Comparison of ENCODE assay signal across 36 mouse cellular contexts in genomic region chr1:134225375-134225774, GRCm38 (mm10). TPM values are rescaled to one million over a fixed set of nuclear protein-coding genes. Genes with fewer than 3 reads are reported as not detected.
"Had no signal": no experiment of that assay in that cellular context is flagged by ENCODE, and none has a peak within 500 bp of the region (broad histone marks: within the 10 kb centered on the region; RNA-seq: fewer than 3 reads in every experiment).

No protein-coding gene starts in this region.

- H3K27ac ChIP-seq: left cerebral cortex, adult 2 months; limb, embryonic 10.5 days; limb, embryonic 12.5 days; limb, embryonic 13.5 days; limb, embryonic 15.5 days; liver, embryonic 12.5 days; liver, embryonic 13.5 days; liver, embryonic 14.5 days; liver, embryonic 15.5 days; lung, embryonic 15.5 days; macrophage; midbrain, embryonic 10.5 days; midbrain, embryonic 12.5 days; midbrain, embryonic 13.5 days; midbrain, embryonic 15.5 days had no signal

- H3K36me3 ChIP-seq: limb, embryonic 10.5 days; limb, embryonic 12.5 days; limb, embryonic 13.5 days; limb, embryonic 15.5 days; liver, embryonic 12.5 days; liver, embryonic 13.5 days; liver, embryonic 15.5 days; lung, embryonic 15.5 days; midbrain, embryonic 10.5 days; midbrain, embryonic 12.5 days; midbrain, embryonic 13.5 days; midbrain, embryonic 15.5 days had no signal

- H3K4me1 ChIP-seq: limb, embryonic 10.5 days; limb, embryonic 15.5 days; midbrain, embryonic 12.5 days; midbrain, embryonic 13.5 days; midbrain, embryonic 15.5 days had no signal

- H3K27me3 ChIP-seq: limb, embryonic 13.5 days; limb, embryonic 15.5 days; lung, embryonic 15.5 days; midbrain, embryonic 12.5 days; midbrain, embryonic 13.5 days; midbrain, embryonic 15.5 days had no signal

- H3K9me3 ChIP-seq: limb, embryonic 10.5 days; limb, embryonic 12.5 days; limb, embryonic 13.5 days; limb, embryonic 15.5 days; liver, embryonic 12.5 days; liver, embryonic 13.5 days; liver, embryonic 15.5 days; lung, embryonic 15.5 days; megakaryocyte, embryonic 14.5 days; midbrain, embryonic 10.5 days; midbrain, embryonic 12.5 days; midbrain, embryonic 13.5 days; midbrain, embryonic 15.5 days had no signal

- DNase-seq: left cerebral cortex, postnatal 4 days; liver; liver, embryonic 13.5 days; liver, postnatal 0 days; lung, adult 18-20 months; lung, adult 2 months; lung, embryonic 14.5 days; lung, postnatal 10 days; lung, postnatal 14 days; lung, postnatal 36 days; lung, postnatal 4 days; midbrain, embryonic 14.5 days had no signal

- H3K4me3 ChIP-seq: left cerebral cortex, adult 2 months; limb, embryonic 10.5 days; limb, embryonic 12.5 days; limb, embryonic 13.5 days; limb, embryonic 15.5 days; liver, embryonic 12.5 days; liver, embryonic 13.5 days; liver, embryonic 15.5 days; lung, embryonic 15.5 days; megakaryocyte, embryonic 14.5 days; midbrain, embryonic 10.5 days; midbrain, embryonic 12.5 days; midbrain, embryonic 13.5 days; midbrain, embryonic 15.5 days; myocyte had no signal

- H3K9ac ChIP-seq: limb, embryonic 12.5 days; limb, embryonic 13.5 days; limb, embryonic 15.5 days; liver, embryonic 12.5 days; liver, embryonic 13.5 days; liver, embryonic 14.5 days; liver, embryonic 15.5 days; liver, postnatal 0 days; lung, embryonic 14.5 days; lung, embryonic 15.5 days; midbrain, embryonic 12.5 days; midbrain, embryonic 13.5 days; midbrain, embryonic 15.5 days had no signal

RNA-seq across cellular contexts. Expression of gene Adora1, which starts 9.9 kb away (rescaled TPM):
- total RNA-seq: megakaryocyte progenitor cell, adult 5-6 weeks; megakaryocyte, adult 5-6 weeks; megakaryocyte-erythroid progenitor cell, adult 5-6 weeks; monocyte, adult 5-6 weeks had no signal
- polyA plus RNA-seq: macrophage had no signal

RNA-seq across cellular contexts. Expression of gene Mybph, which starts 32.1 kb away (rescaled TPM):
- total RNA-seq: left cerebral cortex, postnatal 10 days; left cerebral cortex, postnatal 14 days; liver, adult 2 months; megakaryocyte-erythroid progenitor cell, adult 5-6 weeks; midbrain, postnatal 0 days; monocyte, adult 5-6 weeks had no signal
- polyA plus RNA-seq: liver, adult 2 months; liver, postnatal 0 days; lung, embryonic 14.5 days; macrophage; midbrain, embryonic 12.5 days; midbrain, postnatal 0 days had no signal

RNA-seq across cellular contexts. Expression of gene Chil1, which starts 43.4 kb away (rescaled TPM):
- polyA plus RNA-seq: lung, embryonic 14.5 days had no signal
